Mouse (Mus musculus): ENCODE measurements around the gene Ncr1. TPM values are rescaled to one million over a fixed set of nuclear protein-coding genes. Genes with fewer than 3 reads are reported as not detected.
"Not testable (repeated sequence)": the region's sequence is repeated elsewhere in the genome, so short reads cannot be mapped to it uniquely, and the experiment has no call there.

Gene Ncr1
- total RNA-seq (2015) (0.51 and 0.79 TPM in 2 replicates), total RNA-seq (2017) (not detected in 2 replicates)

GRCm38 (mm10) chr7:4337509-4337908 is at the start of gene Ncr1:
Ncr1 (plus strand) TSS chr7:4337724.
- no peak for ATAC-seq (replicated peaks; ENCODE audit: poor library complexity)

- ATAC-seq (replicated peaks; ENCODE audit: poor library complexity), result peak; percentile 48; the same call in 1 of the 2 replicates
Measured at GRCm38 (mm10) chr7:4292638-4293037, 44.9 kb upstream of the Ncr1 start.

DNA sequence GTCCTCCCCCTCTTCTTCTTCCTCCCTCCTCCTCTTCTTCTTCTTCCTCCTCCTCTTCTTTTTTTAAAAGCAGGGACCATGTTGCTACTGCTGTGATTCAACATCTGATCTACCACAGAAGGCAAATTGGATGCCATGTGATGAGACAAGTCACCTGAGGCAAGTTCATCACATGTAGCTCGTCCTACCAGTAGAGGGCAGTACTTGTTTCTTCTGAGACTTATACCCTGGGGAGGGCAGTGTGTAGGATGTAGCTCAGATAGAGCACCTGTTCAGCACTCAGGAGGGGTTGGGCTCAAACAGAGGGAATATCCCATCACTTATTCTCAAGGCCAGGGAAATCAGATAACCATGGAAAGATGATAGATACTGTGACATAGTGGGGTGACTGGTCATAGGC is 40.3 kb upstream of the Ncr1 start:
- peak; percentile 85 for ATAC-seq (replicated peaks; ENCODE audit: poor library complexity)

DNA sequence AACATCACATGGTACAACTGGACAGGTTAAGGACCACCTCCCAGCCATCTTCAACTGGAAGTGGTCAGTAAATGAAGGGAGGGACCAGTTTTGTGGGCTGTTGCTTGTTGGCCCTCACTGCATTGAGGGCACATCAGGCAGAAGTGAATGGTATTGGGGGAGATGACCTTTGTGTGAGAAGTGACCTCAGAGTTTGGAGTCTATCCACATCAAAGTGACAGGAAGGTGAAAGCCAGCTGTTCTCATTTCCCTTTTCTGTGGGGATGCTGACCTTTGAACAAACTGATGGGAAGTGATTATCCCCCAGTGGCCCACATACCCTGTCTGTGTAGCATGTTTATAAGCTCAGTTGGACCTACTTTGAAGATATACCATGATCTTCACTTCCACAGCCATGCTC is 37.4 kb upstream of the Ncr1 start:
- no peak for ATAC-seq (replicated peaks; ENCODE audit: poor library complexity)

DNA sequence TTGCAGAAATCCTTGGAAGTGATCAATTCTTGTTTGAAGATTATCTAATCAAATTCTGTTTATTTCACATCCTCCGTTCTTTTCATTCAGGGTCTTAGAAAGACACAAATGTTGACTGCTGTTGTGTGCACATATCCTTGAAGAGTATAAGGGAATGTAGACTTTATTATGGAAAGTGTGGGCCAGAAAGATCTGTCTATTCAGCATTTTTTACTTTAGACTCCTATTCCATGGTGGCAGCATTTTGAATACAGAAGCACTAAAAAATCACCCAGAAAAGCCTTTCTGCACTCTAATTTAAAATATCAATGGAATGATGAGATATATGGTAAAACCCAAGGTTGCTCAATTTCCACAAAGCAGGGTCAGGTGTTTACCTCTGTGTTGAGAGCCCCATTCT is 34.1 kb upstream of the Ncr1 start:
- ATAC-seq (replicated peaks; ENCODE audit: poor library complexity), result no peak

DNA sequence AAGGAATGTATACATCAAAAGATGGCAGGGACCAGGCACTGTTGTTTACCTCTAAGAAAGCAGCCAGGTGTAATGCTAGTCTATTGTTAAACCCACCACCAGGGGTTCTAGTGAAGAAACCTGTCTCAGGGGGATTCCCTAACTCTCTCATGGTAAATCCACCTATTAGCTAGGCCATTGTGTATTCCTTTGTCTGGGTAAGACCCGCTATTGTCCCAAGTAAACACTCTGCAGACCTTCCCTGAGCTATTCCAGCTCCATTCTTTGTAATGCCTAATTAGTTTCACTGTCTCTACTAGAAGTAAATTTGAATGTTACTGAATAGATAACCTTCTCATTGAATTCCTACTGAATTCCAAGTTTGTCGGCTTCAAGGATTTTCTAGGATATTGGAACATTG is 24.4 kb upstream of the Ncr1 start:
- not testable (repeated sequence) for ATAC-seq (replicated peaks; ENCODE audit: poor library complexity)

- not testable (repeated sequence) for ATAC-seq (replicated peaks; ENCODE audit: poor library complexity)
Measured at GRCm38 (mm10) chr7:4313531-4313930, 24.0 kb upstream of the Ncr1 start.

DNA sequence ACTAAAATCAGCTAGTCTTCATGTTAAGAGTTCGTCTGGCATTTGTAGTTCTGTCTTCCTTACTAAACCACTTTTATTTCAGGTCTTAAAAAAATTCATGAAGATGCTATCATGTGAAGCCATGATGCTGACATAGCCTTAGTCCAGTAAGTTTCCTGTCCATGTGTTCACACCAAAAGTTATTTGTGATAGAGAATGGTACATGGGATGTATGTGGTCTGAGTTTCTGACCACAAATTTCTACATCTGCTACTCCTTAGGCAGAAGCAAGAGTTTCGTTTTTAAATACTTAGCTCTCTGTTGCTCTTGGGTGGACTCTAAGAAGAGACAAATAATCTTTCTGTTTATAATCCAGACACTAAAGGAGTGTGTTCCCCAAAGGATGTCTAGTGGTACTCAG is 14.2 kb upstream of the Ncr1 start:
- ATAC-seq (replicated peaks; ENCODE audit: poor library complexity), result peak; percentile 63

- no peak for ATAC-seq (replicated peaks; ENCODE audit: poor library complexity)
Measured at GRCm38 (mm10) chr7:4373521-4373920, 36.0 kb downstream of the Ncr1 start.

Other genes with a start within 250 kb of the Ncr1 start
- gene Ttyh1, start 218.3 kb upstream of the Ncr1 start, total RNA-seq (2015), result 0.12 and 0.39 TPM in 2 replicates
- gene Ttyh1, start 218.3 kb upstream of the Ncr1 start, total RNA-seq (2017), result 0.17 TPM in 1 of 2 replicates, not detected in the other
- 23.2 and 36.4 TPM in 2 replicates for gene Leng8, start 200.7 kb upstream of the Ncr1 start, total RNA-seq (2015)
- gene Leng8, start 200.7 kb upstream of the Ncr1 start, total RNA-seq (2017), result 19.5 and 24.1 TPM in 2 replicates
- 0.72 and 1.5 TPM in 2 replicates for gene Leng9, start 187.3 kb upstream of the Ncr1 start, total RNA-seq (2015)
- 2.2 and 2.9 TPM in 2 replicates for gene Leng9, start 187.3 kb upstream of the Ncr1 start, total RNA-seq (2017)
- not detected in 2 replicates for gene Cdc42ep5, start 172.9 kb upstream of the Ncr1 start, total RNA-seq (2015)
- not detected in 2 replicates for gene Cdc42ep5, start 172.9 kb upstream of the Ncr1 start, total RNA-seq (2017)
- 0.10 TPM in 1 of 2 replicates, not detected in the other for gene Lilra5, start 100.0 kb upstream of the Ncr1 start, total RNA-seq (2015)
- 0.34 TPM in 1 of 2 replicates, not detected in the other for gene Lilra5, start 100.0 kb upstream of the Ncr1 start, total RNA-seq (2017)
- not detected in 2 replicates for gene Gp6, start 60.0 kb downstream of the Ncr1 start, total RNA-seq (2015)
- gene Gp6, start 60.0 kb downstream of the Ncr1 start, total RNA-seq (2017), result not detected in 2 replicates
- 3.3 and 4.7 TPM in 2 replicates for gene Rdh13, start 107.9 kb downstream of the Ncr1 start, total RNA-seq (2015)
- 16.1 and 32.6 TPM in 2 replicates for gene Rdh13, start 107.9 kb downstream of the Ncr1 start, total RNA-seq (2017)
- 2.0 and 2.8 TPM in 2 replicates for gene Eps8l1, start 123.0 kb downstream of the Ncr1 start, total RNA-seq (2015)
- gene Eps8l1, start 123.0 kb downstream of the Ncr1 start, total RNA-seq (2017), result 1.6 and 5.1 TPM in 2 replicates
- gene Ppp1r12c, start 164.0 kb downstream of the Ncr1 start, total RNA-seq (2015), result 85.6 and 97.7 TPM in 2 replicates
- 106 and 112 TPM in 2 replicates for gene Ppp1r12c, start 164.0 kb downstream of the Ncr1 start, total RNA-seq (2017)
- 5.6 and 8.0 TPM in 2 replicates for gene Tnnt1, start 178.7 kb downstream of the Ncr1 start, total RNA-seq (2015)
- gene Tnnt1, start 178.7 kb downstream of the Ncr1 start, total RNA-seq (2017), result 16.5 and 17.4 TPM in 2 replicates
- 4.8 and 5.2 TPM in 2 replicates for gene Tnni3, start 186.5 kb downstream of the Ncr1 start, total RNA-seq (2015)
- 2.1 and 6.0 TPM in 2 replicates for gene Tnni3, start 186.5 kb downstream of the Ncr1 start, total RNA-seq (2017)
- 0.59 and 0.95 TPM in 2 replicates for gene Dnaaf3, start 194.7 kb downstream of the Ncr1 start, total RNA-seq (2015)
- 1.3 and 1.4 TPM in 2 replicates for gene Dnaaf3, start 194.7 kb downstream of the Ncr1 start, total RNA-seq (2017)
- not detected in 2 replicates for gene Syt5, start 209.8 kb downstream of the Ncr1 start, total RNA-seq (2015)
- gene Syt5, start 209.8 kb downstream of the Ncr1 start, total RNA-seq (2017), result not detected in 2 replicates